Mouse (Mus musculus) brain, embryonic 18.5 days (tissue): ENCODE data around the gene Dnm1.
"Not testable (repeated sequence)": the region's sequence is repeated elsewhere in the genome, so short reads cannot be mapped to it uniquely, and the experiment has no call there.

Experiments used
- DNase-seq: peaks from one replicate; pipeline ENCODE4 v3.0.0-alpha.2; 2012; ENCODE audit warnings: low read depth, low spot score

Gene Dnm1

DNA sequence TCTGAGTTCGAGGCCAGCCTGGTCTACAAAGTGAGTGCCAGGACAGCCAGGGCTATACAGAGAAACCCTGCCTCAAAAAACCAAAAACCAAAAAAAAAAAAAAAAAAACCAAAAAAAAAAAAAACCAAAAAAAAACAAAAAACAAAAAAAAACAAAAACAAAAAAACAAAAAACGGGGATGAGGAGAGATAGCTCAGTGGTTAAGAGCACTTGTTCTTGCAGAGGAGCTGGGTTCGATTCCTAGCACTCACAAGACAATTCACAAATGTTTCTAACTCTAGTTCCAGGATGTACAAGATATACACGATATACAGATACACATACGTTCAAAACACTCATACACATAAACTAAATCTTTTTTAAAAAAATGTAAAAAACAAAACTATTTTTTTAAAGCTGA is 9.1 kb upstream of the Dnm1 start:
- DNase-seq: not testable (repeated sequence)

DNA sequence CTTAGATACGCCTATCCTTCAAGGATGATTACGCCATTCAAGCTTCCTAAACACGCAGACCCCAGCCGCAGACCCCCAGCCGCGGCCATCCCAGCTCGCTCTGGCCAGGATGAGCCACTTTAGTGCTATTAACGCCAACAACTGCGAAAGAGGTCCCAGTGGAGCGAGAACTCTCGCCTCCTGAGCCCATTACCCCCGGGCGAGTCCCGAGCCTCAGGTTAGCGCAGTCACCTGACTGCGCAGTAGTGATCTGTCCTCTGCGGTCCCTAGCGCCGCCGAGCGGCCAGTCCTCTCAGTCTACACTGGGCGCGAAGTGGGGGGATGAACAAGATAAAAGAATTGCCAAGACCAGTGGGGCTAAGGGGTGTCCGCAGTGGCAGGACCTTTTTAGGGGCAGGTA is 8.3 kb upstream of the Dnm1 start:
- DNase-seq: no peak

DNA sequence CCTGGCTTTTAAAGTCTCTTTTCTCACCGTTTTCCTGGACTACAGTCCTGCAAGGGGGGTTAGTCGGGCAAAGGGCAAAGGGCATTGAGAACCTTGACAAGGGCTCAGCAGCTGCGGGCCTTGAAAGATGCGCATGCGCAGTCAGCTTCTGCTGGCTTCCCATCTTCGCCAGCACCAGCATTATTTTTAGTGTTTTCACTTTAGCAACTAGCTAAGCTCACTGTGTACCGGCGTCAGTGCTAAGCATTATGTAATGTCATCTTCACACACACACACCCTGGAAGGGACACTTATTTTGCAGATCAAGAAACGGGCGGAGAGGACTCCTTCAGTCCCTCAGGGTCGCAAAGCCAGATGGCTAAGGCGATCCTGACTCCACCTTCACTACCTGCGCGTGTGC is 7.6 kb upstream of the Dnm1 start:
- no peak for DNase-seq

DNA sequence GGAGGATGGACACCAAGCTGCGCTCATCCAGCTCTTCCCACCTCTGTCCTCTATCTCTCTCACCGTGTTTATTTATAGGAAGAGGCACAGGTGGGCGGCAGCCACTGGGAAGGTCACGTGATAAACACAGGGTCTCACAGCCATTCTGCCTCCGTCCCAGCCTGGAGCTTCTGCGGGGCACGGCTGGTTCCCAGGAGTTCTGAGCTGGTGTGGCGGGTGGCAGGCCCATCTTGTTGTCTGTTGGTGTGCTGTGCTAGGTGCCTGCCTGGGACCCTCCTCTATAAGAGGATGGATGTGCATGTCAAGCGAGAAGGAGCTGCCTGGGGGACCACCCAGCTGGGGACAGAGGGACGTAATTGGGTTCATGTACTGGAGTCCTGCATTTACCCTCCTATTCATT is 5.2 kb upstream of the Dnm1 start:
- no peak for DNase-seq

DNA sequence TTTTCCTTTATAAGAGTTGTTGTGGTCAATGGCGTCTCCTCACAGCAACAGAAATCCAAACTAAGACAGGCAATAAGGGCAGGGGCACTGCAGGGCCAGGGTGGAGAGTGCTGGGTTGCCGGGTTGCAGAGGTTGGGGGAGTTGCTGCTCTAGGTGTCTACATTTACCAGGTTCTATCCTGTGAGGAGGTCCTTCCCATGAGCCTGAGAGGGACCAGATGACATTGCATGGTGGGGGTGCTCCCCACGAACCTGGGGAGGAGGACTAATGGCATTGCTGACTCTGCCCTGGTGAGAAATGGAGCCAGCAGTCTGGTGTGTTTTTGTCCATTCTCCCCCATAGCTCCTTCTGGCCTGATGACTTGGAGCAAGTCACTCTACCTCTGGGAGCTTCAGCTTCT is 4.6 kb upstream of the Dnm1 start:
- DNase-seq: no peak

DNA sequence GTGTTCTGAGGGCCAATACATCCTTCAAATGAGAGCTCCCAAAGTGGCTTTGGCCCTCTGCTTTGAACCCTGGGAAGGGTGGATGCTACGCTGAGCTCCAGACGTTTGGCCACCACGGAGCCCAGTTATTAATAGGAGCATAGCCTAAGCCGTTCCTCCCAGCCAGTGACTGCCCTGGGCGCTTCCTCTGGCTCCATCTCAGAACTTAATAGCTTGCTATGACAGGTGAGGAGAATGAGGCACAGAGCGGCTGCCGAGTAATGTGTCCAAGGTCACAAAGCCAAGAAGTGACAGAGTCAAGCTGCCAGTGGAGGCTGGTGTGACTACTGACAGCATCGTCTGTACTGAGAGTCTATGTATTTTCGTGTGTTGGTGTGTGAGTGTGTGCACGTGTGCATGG is 3.1 kb upstream of the Dnm1 start:
- DNase-seq: no peak

DNA sequence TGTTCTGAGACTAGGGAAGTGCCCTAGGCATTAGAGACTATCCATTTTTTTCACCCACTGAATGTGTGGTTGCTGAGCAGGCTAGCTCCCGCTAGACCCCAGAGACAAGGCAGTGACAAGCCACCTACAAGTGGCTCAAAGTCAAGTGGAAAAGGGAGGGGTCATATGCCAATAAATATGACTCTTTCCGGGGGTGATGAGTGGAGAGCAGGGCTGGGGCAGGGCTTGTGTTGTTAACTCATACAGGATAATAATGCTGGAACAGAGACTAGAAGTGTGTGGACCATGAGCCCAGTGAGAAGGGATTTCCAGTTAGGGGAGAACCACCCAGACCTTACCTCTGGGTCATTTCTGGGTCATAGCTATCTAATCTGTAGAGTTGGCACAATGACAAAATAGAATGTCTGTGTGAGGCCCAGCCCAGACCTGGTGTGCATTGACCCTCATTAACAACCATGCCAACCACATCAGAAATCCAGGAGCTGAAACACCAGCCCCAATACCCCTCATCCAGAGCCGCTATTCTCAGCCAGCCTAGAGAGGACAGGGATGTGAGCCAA is 1.3 kb upstream of the Dnm1 start:
- no peak for DNase-seq

DNA sequence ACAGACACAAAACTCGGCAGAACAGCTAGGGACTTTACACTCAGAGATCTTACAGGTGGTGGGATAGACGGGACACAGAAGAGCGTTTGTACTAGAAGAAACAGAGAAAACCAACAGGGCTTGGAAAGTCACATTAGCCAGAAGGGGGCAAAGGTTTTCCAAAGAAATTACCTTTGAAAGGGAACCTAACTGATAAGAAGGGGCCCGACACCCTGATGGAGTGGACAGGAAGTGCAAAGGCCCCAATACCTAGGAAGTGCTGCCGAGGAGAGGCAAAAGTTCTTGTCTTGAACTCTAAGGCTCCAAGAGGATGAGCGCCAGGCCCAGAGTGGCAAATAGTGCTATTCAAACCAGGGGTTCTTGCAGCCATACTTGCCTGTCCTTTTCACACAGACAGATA is 698 bp upstream of the Dnm1 start:
- no peak for DNase-seq

DNA sequence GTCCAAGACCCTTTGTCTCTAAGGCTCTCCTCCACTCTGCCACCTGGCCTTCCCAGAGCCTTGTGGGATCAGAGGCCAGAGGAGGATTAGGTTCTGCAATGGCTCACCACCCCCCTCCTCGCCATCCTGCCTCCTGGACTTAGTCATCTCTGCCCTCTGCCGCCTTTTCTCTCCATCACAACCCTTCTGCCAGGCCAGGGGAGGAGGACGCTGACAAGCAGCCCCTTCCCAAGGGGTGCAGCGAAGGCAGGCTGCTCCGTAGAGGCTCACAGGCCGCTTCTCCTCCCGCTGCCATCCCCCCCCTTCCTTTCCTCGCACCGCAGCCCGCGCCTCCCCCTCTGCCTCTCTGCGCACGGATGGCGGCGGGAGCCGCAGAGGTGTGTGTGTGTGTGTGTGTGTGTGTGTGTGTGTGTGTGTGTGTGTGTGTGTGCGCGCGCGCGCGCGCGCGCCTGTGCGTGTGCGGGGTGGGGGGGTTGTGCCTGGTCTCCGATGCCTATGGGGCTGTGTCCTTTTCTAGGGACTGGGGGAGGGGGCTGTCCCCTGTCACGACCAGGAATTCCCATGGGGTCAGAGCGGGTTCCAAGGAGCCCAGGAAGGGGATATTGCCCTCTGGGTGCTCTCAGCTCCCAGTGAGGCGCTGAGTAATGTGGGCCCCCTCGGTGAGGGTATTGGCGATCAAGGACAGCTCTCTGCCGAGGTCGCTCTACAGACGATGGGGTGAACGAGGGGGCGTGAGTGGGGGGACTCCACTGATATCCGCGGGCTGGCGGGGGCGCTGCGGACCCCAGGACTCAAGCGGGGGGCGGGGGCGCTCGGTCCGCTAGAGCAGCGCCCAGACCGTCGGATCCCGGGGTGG is 759 bp downstream of the Dnm1 start, which contains the start of gene Ciz1:
Gene Ciz1 (plus strand): TSS at position 177 of the 856 bp plus-strand sequence.
- DNase-seq: peak; percentile 30

DNA sequence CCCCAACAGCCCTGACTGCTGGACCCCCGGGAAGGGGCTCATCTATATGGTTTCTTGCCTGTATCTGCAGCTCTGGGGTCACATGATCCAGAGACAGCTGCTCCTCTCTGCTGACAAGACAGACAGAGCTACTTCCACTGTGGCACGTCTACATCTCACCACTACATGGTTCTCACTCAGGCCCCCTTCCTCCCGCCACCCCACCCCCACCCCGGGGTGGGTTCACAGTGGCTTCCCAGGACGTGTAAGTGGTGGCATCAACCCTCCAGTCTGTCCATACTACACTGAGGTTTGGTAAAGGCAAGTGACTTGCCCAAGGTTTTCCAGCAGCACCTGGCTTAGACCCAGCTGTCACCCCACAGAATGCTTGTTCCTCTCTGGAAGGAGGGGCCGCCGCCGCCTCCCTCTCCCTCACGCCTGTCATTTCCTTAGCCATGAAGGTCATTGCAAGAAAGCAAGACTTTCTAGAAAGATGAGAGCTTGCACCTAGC is 1.6 kb downstream of the Dnm1 start:
- no peak for DNase-seq

DNA sequence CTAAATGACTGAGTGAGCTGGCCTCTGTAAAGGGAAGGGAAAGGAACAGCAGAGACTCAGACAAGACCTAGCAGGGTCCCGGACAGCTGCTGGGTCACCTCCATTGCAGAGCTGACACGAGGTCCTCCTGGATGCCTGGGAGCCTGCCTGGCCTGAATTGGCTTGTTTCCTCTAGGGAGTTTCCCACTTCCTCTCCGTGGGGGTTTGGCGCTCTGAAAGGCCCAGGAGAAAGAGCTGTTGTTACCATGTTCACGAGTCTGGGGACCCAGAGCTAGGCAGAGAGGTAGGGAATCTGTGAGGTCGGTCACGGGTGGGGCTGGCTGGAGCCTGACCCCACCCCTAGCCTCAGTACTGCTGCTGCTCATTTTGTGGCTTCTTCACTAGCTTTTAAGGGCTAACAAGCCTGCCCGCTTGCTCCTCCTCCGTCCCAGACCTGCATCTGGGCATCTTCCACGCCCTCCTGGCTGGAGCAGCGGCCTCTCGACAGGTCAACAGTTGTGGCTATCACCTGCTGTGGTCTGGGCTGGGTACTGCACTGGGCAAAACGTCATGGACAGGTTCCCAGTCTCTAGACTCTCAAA is 2.6 kb downstream of the Dnm1 start:
- no peak for DNase-seq

DNA sequence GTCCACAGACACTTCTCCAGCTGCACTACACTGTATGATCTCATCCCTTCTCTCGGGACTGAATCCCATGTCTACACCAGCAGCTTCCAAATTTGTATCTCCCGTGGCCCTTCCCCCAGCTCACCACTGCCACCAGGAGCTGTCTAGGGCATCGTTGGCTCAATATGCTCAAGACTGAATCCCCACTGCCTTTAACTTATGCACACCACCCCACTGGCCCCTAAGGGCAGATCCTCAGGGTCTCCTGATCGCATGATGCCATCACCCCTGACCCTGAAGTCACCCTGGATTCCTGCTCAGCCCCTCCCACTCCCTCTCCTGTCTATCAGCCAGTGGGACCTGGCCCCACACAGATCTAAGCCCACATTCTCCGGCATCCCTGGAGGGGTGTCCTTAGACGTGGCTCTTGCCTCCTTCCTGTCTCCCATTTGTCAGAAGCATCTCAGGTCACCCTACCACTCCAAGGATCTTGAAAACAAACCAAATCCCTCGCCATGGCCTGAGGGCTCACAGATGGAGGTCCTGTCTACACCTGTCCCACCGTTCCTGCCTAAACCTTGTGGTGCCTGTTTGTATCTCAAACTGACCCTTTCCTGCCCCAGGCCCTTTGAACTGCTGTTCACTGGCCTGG is 3.4 kb downstream of the Dnm1 start:
- DNase-seq: no peak

DNA sequence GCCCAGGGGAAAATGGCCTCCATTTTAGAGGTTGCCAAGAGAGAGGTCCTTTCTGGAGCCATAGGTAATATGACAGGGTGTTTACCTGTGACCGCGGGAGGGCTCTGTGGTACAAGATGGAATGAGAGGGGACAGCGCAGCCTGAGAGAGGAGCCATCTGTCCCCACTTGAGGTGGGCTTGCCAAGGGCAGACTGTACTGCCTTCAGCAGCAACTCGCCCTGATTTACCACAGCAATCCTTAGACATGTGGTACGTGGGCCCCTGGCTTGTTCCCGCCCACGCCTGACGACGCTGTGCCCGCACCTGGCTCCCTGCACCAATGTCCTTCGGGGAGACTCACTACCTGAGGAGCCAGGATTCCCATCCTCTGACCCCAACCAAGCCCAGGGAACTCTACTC is 4.8 kb downstream of the Dnm1 start:
- DNase-seq: no peak

DNA sequence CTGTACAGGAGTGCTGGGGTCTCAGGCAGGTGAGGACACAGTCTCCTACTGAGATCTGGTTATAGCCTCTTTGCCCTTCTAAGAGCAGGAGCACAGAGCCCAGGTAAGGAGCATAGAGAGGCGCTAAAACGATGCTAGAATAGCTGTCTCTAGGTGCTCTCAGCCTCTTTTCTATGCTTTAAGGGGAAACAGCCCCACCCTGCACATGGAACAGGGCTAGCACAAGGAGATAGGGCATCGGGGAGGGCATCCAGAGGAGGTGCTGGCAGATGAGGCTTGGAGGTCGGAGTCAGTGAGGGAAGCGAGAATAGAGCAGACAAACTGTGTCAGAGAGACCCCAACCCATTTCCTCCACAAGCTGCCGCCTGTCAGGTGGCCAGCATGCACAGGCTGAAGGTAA is 6.1 kb downstream of the Dnm1 start:
- DNase-seq: no peak

DNA sequence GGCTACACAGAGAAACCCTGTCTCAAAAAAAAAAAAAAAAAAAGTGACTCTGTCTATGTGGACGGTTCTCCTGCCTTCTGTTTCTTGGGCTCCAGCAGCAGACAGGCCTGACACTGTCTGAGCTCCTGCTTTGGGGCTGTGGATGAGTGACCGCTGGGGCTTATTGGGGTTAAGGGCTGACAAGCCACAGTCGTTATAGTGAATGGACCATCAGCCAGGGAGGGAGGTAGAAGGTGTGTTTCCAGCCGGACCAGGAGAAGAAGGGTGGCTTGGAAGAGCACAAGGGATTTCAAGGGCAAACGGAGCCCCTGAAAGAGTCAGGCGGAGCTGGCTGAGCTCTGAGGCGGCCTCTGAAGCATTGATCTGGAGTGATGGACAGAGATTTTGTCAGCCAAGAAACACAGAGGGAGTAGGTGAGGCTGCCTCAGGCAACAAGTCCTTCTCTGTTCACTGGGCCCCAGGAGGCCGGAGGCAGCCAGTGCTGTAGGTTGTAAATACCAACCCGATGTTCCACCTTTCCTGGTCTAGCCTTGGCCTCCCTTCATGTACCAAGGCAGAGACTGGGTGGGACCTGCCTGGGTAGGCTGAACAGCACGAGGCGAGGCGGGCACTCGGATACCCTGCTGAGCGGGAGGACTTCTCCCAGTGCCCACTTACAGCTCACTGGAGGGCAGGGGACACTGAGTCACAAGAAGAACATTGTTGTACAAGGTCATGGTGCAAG is 8.4 kb downstream of the Dnm1 start:
- DNase-seq: no peak

DNA sequence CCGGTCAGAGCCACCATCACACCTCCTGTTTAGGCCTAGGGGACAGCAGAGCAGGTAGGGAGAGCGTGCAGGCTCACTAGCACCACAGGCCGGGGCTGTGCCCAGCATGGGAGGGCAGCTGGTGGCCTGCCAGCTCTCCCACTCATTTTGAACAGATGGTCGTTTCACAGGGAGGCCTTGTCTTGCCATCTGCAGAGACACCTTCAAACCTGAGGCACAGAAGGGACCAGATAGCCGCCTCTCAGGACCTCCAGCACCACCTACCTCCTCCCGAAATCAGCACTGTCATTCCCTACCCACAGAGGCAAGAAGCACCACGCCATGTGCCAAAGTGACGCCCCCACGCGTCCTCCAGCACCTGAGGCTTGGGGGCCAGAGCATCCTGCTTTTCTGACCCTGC is 9.1 kb downstream of the Dnm1 start:
- no peak for DNase-seq

DNA sequence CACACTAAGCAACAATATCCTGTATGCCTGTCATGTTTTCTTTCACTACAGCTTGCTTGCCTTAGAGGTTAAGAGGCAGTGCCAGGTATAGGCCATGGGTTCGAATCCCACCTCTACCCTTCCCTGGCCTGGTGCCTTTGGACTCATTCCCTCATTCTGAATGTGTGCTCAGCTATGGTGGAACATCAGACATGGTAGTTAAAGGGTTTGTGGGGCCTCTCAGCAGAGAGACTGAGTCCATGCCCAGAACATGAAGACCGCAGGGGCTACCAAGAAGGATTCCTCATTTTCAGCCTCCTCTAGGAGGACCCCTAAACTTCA is 9.8 kb downstream of the Dnm1 start:
- DNase-seq: no peak

DNA sequence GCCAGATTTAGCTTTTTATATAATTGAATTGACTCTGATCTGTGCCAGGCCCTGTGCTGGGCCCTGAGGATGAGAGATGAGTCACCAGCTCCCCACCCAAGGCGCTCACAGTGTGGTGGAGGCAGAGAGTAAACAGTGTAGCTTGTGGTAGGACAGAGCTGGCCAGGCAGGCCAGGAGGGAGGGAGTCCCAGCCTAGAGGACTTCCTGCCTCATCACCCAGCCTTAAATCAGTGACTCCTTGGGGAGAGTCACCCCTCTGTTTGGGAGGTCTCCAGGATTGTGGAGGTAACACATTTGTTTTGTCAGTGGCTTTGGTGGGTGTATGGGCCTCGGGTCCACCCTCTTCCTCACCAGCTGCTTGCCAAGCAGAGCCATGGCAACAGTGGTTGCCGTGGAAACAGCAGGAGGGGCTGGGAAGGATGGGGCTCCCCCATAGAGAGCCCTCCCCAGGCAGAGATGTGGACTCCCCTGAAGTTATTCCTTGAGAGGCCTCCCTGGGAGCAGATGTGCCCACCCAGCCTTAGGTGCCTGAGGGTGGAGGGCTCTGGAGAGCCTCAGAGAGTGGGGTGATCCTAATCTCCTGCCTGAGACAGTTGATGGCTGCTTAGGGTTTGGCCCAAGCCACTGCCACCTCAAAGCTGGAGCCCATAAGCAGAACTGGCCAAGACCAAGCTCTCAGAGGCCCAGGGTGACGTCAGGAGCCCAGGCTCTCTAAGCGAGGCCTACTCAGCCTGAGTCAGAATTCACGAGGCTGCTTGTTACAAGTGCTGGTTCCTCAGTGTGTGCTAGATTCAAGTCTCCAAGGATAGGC is 10.4 kb downstream of the Dnm1 start:
- DNase-seq: no peak

DNA sequence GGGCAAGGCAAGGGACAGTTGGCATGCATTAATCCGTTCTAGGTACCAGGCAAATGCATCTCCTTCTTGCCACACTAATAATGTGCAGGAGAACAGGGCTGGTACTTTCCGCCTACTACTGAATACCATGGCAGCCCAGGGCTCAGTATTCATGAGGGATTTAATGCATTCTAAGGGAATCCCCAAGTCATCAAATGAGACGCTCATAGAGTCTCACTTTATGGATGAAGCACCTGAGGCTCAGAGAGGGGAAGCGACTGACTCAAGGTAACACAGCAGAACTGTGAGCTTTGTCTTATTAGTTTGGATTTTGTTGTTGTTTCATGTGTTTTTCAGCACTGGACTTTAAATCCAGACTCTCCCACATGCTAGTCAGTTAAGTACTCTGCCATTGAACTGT is 11.1 kb downstream of the Dnm1 start:
- no peak for DNase-seq

DNA sequence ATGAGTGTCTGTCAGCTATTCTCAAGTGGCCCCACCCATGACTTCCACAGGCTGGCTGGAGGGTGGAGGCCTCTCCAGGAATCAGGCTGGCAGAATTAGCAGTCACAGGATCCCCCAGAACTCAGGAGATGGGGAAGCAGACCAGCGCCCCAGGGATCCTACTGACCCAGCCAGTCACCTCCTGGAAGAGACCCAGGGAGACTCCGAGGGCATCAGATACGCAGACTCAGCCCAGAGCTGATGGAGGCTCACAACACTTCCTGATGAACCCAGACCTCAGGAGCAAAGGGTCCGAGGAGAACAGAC is 11.6 kb downstream of the Dnm1 start:
- DNase-seq: no peak
